Mouse (Mus musculus) urinary bladder, postnatal 4 days (tissue): ENCODE measurements around the gene Slx4.
"Not testable (repeated sequence)": the region's sequence is repeated elsewhere in the genome, so short reads cannot be mapped to it uniquely, and the experiment has no call there.

Experiments used
- DNase-seq, 2 experiments: peaks; one replicate each; pipeline ENCODE4 v3.0.0; 2021 to 2022; ENCODE audit warnings: low spot score in 2 of 2

Gene Slx4

DNA sequence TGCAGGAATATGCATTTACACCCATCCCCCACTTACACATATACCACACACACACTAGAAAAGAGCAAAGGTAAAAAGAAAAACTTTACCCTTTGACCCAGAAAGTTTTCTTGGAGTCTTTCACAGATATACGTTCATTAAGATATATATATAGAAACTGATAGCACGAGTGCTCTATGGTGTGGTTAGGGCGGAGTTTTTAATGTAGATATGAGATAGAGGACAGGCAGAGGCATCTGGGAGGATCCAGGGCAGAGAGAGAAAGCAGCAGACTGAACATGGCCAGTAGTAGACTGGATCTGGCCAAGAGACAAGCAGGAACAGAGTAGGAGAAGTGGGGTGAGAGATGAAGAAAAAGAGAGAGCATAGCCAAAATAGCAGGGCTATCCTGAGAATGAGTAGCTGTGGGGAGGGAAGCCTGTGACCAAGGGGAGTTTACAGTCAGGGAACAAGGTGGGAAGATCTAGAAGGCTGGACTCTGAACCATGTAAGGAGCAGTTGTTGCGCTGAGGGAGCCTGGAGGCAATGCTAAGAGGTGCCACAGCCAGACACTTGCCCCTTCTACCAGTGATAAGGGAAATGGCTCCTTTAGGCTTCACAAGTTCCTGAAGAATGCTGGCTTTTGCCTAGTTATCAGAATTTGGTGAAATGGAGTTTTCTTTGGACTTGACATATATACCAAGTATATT, 9.5 kb upstream of the Slx4 start:
- DNase-seq = no peak

DNA sequence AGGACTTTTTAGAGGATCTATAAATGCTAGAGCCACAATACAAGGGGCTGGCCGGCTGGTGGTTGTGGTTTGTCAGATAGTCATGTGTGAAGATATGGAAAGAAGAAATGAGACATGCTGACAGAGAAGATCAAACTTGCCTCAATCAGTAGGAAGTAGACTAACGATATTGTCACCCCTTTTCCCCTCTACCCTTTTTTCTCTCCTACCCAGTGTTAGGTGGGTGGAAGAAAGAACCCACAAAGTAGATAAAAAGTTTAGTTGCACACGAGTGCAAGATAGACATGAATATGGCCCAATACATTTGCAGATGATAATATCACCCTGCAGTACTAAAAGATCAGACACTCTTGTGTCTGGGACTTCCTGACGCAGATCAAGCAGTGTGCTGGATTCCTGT, 15.2 kb downstream of the Slx4 start:
- no peak for DNase-seq

DNA sequence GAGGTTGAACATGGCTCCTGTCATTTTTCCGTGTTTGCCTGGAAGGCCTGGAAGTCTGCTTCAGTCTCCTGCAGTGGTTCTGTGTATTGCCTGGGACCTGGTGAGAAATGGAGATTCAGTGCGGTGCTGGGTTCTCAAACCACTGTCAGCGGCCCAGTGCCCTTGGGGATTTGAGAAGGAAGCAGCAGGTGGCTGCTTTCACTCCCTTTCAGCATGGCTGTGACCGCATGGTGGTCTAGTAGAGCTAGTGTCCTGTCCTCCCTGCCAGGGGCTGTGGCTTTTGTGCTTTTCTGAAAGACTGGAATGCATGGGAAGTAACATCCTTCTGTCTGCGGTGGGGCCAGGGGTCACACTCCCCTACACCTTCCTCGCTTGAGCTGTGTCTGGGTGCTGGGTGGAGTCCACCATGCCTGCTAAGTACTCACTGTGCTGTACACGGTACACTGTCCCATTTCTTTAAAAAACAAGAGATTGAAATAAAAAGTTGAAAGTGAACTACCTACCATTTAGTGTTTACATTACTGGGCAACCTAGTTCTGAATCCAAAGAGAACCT, 20.3 kb downstream of the Slx4 start:
- no peak for DNase-seq

GRCm38 (mm10) chr16:3982173-3982572, 21.4 kb downstream of the Slx4 start:
- no peak for DNase-seq

DNA sequence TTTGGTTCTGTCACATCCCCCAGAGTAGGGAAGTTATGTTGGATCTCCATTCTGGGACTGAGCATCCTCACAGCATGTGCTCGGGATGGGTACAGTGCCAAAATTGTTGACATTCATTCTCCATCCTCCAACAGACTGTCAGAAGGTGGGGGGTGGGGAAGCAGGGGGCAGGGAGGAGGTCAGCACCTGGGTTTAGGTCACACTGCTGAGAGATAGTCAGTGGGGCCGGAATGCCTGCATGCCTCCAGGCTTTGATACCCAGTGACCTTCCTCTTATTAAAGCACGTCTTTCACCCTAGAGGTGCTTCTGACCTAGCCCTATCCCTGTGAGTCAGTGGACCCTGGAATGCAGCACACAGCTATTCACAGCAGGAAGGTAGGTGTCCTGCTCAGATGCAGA, 26.9 kb downstream of the Slx4 start:
- no peak for DNase-seq

- DNase-seq = no peak
Measured at GRCm38 (mm10) chr16:3976251-3976671, 27.3 kb downstream of the Slx4 start, which contains the start of gene Nlrc3. Nlrc3 (minus strand) TSS chr16:3976632.

DNA sequence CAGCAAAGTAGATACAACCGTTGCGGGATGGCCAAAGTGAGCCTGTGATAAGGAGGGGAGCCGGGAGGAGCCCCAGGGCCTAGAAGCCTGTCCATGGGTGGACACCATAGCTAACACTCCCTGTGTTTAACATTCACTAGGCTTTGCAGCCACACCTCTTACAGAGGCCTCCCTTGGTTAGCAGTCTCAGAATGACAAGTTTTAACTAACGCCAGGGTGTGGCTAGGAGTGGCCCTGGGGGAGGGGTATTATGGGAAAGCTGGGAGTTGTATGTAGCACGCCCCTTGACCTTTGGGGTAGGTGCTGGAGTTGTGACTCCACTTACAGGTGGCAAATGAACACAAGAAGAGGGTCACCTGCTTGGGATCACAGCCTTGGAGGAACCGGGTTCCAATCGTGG, 27.9 kb downstream of the Slx4 start:
- DNase-seq = no peak

- not testable (repeated sequence) for DNase-seq
Measured at GRCm38 (mm10) chr16:3974456-3974855, 29.1 kb downstream of the Slx4 start.

- no peak for DNase-seq
Measured at GRCm38 (mm10) chr16:3965534-3965933, 38.0 kb downstream of the Slx4 start.

DNA sequence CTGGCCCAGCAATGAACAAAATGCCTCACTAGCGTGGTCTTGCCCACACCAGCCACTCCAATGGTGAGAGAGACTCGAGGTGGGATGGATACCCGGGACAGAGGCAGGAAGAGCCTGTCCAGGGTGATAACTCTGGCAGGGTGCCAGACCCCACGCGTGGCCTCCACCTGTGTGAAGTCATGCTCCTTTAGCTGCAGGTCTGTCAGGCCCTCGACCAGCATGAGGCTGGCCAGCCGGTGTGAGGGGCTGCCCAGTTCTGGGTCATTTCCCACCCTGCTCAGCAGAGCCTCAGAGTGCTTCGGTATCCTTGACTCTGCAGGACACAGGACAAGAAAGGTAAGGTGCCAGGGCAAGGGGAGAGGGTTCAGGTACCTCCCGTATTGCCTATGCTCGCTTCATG, 38.6 kb downstream of the Slx4 start:
- no peak for DNase-seq

- no peak for DNase-seq
Measured at GRCm38 (mm10) chr16:3959261-3959660, 44.3 kb downstream of the Slx4 start.

- DNase-seq = no peak
Measured at GRCm38 (mm10) chr16:3956369-3956768, 47.2 kb downstream of the Slx4 start.

- no peak for DNase-seq
Measured at GRCm38 (mm10) chr16:3951141-3951540, 52.4 kb downstream of the Slx4 start.

DNA sequence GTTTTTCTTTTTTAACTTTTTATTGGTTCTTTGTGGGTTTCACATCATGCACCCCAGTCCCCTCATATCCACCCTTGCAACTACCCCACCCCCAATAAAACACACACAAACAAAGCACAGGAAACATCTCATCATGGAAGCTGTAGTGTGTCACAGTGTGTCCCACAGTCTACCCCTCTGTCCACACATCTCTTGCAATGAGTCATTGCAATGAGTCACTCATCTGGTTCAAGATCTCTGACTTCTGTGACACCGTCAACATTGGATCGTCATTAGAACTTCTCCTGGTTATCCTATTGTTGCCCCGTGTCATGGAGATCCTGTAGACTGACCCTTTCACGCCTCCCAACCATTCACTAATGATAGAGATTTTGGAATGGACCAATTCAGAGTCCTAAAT, 68.9 kb downstream of the Slx4 start:
- DNase-seq = no peak

DNA sequence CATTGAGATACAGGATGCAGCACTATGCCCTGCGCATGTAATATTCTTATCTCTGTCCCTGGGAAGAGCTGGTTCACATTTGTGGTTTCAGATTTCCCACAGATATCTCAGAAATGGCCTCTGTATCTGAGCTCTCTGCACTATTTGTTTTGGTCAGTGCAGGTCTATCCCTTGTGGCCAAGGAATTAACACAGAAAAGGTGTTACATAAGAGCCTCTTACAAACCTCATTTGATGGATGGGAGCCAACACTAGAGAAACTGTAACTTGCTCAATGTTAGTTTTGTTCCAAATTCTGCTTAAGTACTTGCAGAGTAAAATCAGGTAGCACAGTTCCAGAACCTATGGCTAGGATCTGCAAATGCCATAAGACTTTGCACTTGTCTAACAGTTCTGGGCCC, 69.5 kb downstream of the Slx4 start:
- DNase-seq = no peak

DNA sequence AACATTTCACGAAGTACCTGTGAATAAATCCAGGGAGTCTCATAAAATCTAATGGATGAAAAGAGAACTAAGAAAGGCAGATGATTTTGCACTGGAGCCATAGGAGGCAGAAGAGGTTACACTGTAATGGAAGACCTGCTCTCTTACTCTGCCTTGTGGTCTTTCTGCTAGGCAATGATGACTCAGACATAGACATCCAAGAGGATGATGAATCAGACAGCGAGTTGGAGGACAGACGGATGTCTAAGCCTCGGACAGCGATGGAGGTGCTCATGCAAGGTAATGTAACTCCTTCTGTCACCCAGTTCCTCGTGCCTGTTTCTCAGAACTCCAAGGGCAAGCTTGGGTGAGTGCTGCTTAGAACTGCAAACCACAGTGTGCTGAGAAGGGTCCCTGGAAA, 70.0 kb downstream of the Slx4 start:
- DNase-seq = no peak

GRCm38 (mm10) chr16:3929151-3929550, 74.4 kb downstream of the Slx4 start:
- no peak for DNase-seq
